Mouse (Mus musculus) gastrocnemius, postnatal 10 days (tissue): ENCODE measurements around the gene Ccdc173. TPM values are rescaled to one million over a fixed set of nuclear protein-coding genes. Genes with fewer than 3 reads are reported as not detected.
A peak's percentile ranks its signal among the peaks of the same experiment; 100 is the strongest.

Source experiments
- DNase-seq: peaks from one replicate; pipeline ENCODE4 v3.0.0; 2021; ENCODE audit warnings: mixed read lengths
- total RNA-seq, 2 experiments: library from RNA; stranded (reverse); gene quantifications; 2 replicates each; pipeline ENCODE4 v1.2.3; 2021

Gene Ccdc173
- total RNA-seq, 2 experiments from 2014 or later, result 0.54 to 0.65 TPM

- DNase-seq, result no peak
Measured at GRCm38 (mm10) chr2:69788974-69789373, 401 bp downstream of the Ccdc173 start.

DNA sequence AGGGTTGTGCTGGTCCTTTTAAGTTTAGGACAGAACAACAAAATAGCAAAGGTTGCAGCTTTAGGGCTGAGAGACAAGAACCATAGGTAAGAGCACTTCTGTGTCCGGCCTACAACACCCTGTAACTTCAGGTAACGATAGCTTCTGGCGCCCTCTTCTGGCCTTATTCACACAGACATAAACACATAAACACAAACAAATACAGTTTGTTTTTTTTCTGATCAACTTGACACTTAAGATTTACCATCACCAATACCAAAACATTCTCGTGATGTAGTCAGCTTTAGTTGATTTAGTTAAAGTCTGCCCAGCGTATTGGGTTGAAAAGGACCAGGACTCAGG is 10.6 kb downstream of the Ccdc173 start:
- DNase-seq, result peak; percentile 14

- DNase-seq, result no peak
Measured at GRCm38 (mm10) chr2:69777985-69778835, 11.2 kb downstream of the Ccdc173 start.

DNA sequence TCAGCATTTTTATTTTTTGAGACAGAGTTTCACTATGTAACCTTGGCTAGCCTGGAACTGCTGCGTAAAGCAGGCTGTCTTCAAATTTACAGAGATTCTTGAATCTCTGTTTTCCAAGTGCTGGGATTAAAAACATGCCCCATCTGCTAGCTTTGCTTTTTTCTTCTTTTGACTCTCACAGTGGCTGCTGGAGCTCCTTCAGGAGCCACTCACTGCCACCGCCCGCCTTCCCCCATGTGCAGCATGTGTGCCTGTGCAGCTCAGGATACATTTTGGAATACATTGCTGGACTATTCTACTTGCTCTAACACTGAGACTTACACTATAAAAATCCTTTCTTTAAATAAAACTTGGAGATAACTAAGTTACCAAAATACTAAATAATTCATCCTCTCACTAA is 16.0 kb downstream of the Ccdc173 start:
- no peak for DNase-seq

- DNase-seq, result no peak
Measured at GRCm38 (mm10) chr2:69764716-69765115, 24.7 kb downstream of the Ccdc173 start.

GRCm38 (mm10) chr2:69763340-69763739 is 26.0 kb downstream of the Ccdc173 start:
- no peak for DNase-seq

- DNase-seq, result no peak
Measured at GRCm38 (mm10) chr2:69760980-69761379, 28.4 kb downstream of the Ccdc173 start.

DNA sequence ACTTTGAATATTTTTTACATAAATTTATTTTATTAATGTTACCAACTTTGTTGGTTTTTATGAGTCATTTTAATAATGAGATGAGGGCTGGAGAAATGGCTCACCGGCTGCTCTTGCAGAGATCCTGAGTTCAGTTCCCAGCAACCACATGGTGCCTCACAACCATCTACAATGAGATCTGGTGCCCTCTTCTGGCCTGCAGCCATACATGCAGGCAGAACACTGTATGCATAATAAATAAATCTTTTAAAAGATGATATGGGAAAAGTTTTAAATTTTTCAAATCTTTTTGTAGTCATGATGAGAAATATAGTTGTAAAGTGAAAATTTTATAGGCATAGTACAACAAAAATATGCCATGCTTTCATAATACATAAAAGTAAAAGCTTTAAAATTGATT is 44.3 kb downstream of the Ccdc173 start:
- no peak for DNase-seq

DNA sequence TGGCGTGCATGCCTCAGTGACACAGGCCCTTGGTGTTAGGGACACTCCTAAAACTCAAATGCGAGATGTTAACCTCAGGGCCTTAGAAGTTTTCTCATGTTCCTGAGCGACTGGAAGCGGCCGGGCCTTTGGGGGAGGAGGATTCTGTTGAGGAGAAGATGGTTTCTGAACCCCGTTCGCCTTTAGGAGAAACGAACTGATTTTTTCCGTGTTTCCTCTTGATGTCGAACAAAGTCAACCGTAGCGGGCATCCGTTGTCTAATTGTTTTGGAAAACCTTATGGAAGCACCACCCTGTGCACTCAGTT is 65.9 kb downstream of the Ccdc173 start:
- no peak for DNase-seq

GRCm38 (mm10) chr2:69722650-69723518 is 66.5 kb downstream of the Ccdc173 start:
- DNase-seq, result peak; percentile 91

DNA sequence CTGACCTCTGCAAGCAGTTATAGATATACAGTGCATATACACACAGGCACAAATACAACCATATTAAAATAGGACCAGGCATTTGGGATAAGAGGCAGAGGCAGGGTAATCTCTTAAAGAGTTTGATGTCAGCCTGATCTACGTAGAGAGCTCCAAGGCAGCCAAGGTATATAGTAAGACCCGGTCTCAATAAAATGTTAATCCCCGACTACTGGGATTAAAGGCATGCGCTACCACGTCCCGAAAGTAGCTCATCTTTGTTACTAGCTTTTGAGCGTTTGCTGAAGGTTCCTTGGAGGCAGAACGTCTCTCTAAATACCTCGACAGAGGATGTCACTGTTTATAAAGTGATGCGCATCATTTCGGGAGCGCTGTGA is 67.1 kb downstream of the Ccdc173 start, which contains the start of gene Ppig:
Gene Ppig (plus strand): TSS at position 273 of the 377 bp plus-strand sequence.
- DNase-seq, result no peak

DNA sequence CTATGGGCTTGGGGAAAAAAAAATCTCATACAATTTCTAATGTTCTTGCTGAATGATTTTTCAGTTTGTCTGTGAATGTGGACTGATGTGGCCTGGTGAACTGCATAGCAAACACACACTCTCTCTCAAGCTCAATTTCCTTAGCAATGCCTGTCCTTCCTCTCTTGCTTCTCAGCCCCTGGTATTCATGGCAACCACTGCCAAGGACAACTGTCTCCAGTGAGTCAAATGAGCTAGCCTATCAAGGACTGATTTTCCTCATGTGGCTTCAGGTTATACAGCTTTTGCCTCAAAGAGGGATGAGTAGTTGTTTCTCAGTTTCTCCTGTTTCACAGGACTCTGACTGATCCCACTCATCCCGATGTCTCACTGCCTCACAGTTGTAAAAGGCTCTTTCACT is 70.3 kb downstream of the Ccdc173 start:
- no peak for DNase-seq

DNA sequence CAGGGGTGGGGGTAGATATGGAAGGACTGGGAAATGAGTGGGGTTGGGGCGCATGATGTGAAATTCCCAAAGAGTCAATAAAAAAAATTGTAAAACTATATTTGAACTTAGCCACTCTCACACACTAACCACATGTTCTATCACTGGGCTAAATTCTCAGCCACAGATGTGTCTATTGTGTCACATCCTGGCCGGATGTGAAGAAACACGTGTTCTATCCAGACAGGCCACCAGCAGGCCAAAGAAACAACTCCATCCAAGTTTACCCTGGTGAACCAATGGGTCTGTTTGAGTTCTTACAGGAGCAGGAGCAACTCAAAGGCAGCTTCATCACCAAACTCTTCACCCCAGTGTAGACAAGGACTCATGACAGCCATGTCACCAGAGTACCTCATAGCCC is 72.9 kb downstream of the Ccdc173 start:
- DNase-seq, result no peak

- no peak for DNase-seq
Measured at GRCm38 (mm10) chr2:69714126-69714525, 75.2 kb downstream of the Ccdc173 start.

DNA sequence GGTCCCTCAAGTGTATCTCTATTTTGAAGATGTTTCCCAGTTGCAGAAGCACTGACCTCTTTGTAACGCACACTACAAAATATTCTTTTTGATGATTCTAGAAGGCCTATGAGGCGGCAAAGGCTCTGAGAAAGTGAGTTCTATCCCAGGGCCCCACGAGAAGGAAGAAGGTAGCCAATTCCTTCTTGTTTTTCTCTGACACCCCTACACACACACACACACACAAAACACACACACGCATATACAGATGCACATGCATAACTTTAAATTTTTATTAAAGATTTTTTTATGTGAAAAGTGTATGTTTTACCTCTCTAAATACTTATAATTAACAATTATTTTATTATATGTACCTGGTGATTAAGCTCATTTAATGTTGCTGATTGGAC is 75.8 kb downstream of the Ccdc173 start:
- no peak for DNase-seq

- peak; percentile 72 for DNase-seq
Measured at GRCm38 (mm10) chr2:69712981-69713625, 76.3 kb downstream of the Ccdc173 start, which contains the start of gene Fastkd1. TSS of gene Fastkd1 (minus strand) at chr2:69713516.

DNA sequence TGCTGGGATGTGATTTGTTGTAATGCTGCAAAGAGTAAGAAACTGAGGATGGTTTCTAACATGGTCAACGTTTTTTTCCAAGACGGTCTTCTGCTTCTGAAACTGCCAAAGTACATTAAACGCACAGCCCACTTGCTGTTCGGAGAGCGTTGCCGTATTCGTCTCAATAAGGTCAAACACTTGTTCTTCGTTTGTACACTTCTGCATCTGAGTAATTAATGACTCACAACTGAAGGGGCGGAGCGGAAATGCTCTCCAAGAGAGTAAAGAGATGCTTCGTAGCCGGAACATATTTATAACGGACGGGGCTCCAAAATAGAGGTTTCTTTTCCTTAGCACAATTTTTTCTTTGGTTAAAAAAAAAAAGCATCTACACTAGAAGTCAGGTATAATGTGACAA is 77.2 kb downstream of the Ccdc173 start:
- DNase-seq, result no peak

Other genes starting within 250 kb of the Ccdc173 start
- gene Lrp2, start 203.5 kb downstream of the Ccdc173 start, total RNA-seq, result under 1 TPM in 1 of 2 experiments, not detected in 1; 0.02 TPM
- 1 to 10 TPM; 4.0 to 4.3 TPM for gene Bbs5, start 142.4 kb downstream of the Ccdc173 start, total RNA-seq
- 100 to 1,000 TPM; 508 to 520 TPM for gene Klhl41, start 119.5 kb downstream of the Ccdc173 start, total RNA-seq
- 10 to 100 TPM; 11.0 to 12.7 TPM for gene Fastkd1, start 76.1 kb downstream of the Ccdc173 start, total RNA-seq
- 10 to 100 TPM; 36.9 to 41.6 TPM for gene Ppig, start 67.0 kb downstream of the Ccdc173 start, total RNA-seq
- gene Phospho2, start within 50 bp of the Ccdc173 start, total RNA-seq, result 1 to 10 TPM; 8.6 to 8.9 TPM
- gene Klhl23, start 32.4 kb upstream of the Ccdc173 start, total RNA-seq, result 10 to 100 TPM; 19.8 to 20.9 TPM
- gene Ssb, start 72.0 kb upstream of the Ccdc173 start, total RNA-seq, result 100 to 1,000 TPM; 102 to 114 TPM
- gene Mettl5, start 96.0 kb upstream of the Ccdc173 start, total RNA-seq, result 10 to 100 TPM; 19.6 to 21.4 TPM
- gene Ubr3, start 107.7 kb upstream of the Ccdc173 start, total RNA-seq, result 100 to 1,000 TPM; 106 to 107 TPM
- gene Myo3b, start 249.6 kb upstream of the Ccdc173 start, total RNA-seq, result under 1 TPM in 1 of 2 experiments, not detected in 1; 0.09 TPM